Mouse (Mus musculus) hematopoietic stem cell, adult 5-6 weeks (primary cell): ENCODE results near the gene Anapc7. TPM values are rescaled to one million over a fixed set of nuclear protein-coding genes. Genes with fewer than 3 reads are reported as not detected.
"Not testable (repeated sequence)": the region's sequence is repeated elsewhere in the genome, so short reads cannot be mapped to it uniquely, and the experiment has no call there.

Experiments used
- ATAC-seq, 2 experiments: fragments of 125-278 bp in 1 of 2; replicated peaks in 1 of 2; 2 replicates each; pipeline ENCODE4 v1.8.0; 2016 to 2017; ENCODE audit warnings: inconsistent platforms in 2 of 2, mild to moderate bottlenecking in 2 of 2, moderate number of reproducible peaks in 2 of 2, low read depth in 1 of 2, moderate TSS enrichment in 1 of 2; ENCODE audit not compliant: low FRiP score in 2 of 2, poor library complexity in 2 of 2, severe bottlenecking in 2 of 2, insufficient read depth in 1 of 2, low TSS enrichment in 1 of 2
- total RNA-seq: library from RNA; stranded (forward); fragments of 172-1452, 232-1000 nt; gene quantifications from 2 replicates; pipeline ENCODE4 v1.2.3, GENCODE M21; 2017

Gene Anapc7
- total RNA-seq, 1 experiment from 2014 or later = 38.1 TPM

GRCm38 (mm10) chr5:122401303-122401640, 20.2 kb upstream of the Anapc7 start:
- ATAC-seq = peak in 1 of 2 experiments; percentile 46; a peak in 3 of 4 replicates

- no peak for ATAC-seq
These were observed 19.3 kb upstream of the Anapc7 start for GRCm38 (mm10) chr5:122402160-122402559.

GRCm38 (mm10) chr5:122402772-122403171, 18.7 kb upstream of the Anapc7 start:
- no peak for ATAC-seq

- ATAC-seq = no peak
These were observed 18.1 kb upstream of the Anapc7 start for GRCm38 (mm10) chr5:122403362-122403761.

- ATAC-seq = no peak
These were observed 16.0 kb upstream of the Anapc7 start for GRCm38 (mm10) chr5:122405537-122405936.

- ATAC-seq = no peak
These were observed 11.5 kb upstream of the Anapc7 start for GRCm38 (mm10) chr5:122409692-122410645.

GRCm38 (mm10) chr5:122411892-122412291, 9.6 kb upstream of the Anapc7 start:
- ATAC-seq = no peak

- no peak for ATAC-seq
These were observed 8.7 kb upstream of the Anapc7 start for GRCm38 (mm10) chr5:122412826-122413225.

GRCm38 (mm10) chr5:122414351-122414750, 7.1 kb upstream of the Anapc7 start:
- ATAC-seq = no peak

GRCm38 (mm10) chr5:122415465-122415864, 6.0 kb upstream of the Anapc7 start:
- ATAC-seq = no peak

GRCm38 (mm10) chr5:122420676-122421075, 817 bp upstream of the Anapc7 start:
- ATAC-seq = not testable (repeated sequence)

GRCm38 (mm10) chr5:122422071-122422964, 825 bp downstream of the Anapc7 start:
- peak; percentile 84 to 94 for ATAC-seq

GRCm38 (mm10) chr5:122423083-122423482, 1.6 kb downstream of the Anapc7 start:
- ATAC-seq = no peak

GRCm38 (mm10) chr5:122425550-122425949, 4.1 kb downstream of the Anapc7 start:
- ATAC-seq = no peak

- 0 out of 4 replicates have a peak, but pooled peaks of 1 of the 2 experiments have one; percentile 37 for ATAC-seq
These were observed 8.7 kb downstream of the Anapc7 start for GRCm38 (mm10) chr5:122430036-122430775.

GRCm38 (mm10) chr5:122431221-122431620, 9.7 kb downstream of the Anapc7 start:
- ATAC-seq = no peak

- no peak for ATAC-seq
These were observed 13.0 kb downstream of the Anapc7 start for GRCm38 (mm10) chr5:122434541-122434940.
